14 mouse cellular contexts compared by ENCODE assay signal in the genomic region with DNA sequence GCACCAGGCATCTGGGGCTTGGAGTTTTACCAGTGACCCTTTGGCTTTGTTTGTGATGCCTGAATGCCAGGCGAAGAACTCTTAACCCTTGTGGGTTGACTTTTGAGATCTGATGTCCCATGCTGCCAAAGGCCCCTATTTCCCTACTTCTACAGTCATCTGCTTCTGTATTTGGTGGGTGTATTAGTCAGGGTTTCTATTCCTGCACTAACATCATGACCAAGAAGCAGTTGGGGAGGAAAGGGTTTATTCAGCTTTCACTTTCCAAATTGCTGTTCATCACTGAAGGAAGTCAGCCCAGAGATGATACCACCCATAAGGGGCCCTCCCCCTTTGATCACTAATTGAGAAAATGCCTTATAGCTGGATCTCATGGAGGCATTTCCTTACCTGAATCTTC.
"Had no signal": no experiment of that assay in that cellular context is flagged by ENCODE, and none has a peak within 500 bp of the region (broad histone marks: within the 10 kb centered on the region; RNA-seq: fewer than 3 reads in every experiment).

No protein-coding gene starts in this region.

- DNase-seq: kidney, adult 2 months; kidney, postnatal 25 days; layer of hippocampus, adult 9-11 months; liver, embryonic 13.5 days; lung, adult 2 months; lung, postnatal 14 days; lung, postnatal 4 days; midbrain, embryonic 14.5 days; right cerebral cortex, adult 18-20 months; right cerebral cortex, postnatal 14 days; right cerebral cortex, postnatal 4 days; spleen, adult 18-20 months; thymus, adult 18-20 months; thymus, postnatal 36 days had no signal
